Comparison of ENCODE assay signal across 9 mouse cellular contexts in the genomic region with DNA sequence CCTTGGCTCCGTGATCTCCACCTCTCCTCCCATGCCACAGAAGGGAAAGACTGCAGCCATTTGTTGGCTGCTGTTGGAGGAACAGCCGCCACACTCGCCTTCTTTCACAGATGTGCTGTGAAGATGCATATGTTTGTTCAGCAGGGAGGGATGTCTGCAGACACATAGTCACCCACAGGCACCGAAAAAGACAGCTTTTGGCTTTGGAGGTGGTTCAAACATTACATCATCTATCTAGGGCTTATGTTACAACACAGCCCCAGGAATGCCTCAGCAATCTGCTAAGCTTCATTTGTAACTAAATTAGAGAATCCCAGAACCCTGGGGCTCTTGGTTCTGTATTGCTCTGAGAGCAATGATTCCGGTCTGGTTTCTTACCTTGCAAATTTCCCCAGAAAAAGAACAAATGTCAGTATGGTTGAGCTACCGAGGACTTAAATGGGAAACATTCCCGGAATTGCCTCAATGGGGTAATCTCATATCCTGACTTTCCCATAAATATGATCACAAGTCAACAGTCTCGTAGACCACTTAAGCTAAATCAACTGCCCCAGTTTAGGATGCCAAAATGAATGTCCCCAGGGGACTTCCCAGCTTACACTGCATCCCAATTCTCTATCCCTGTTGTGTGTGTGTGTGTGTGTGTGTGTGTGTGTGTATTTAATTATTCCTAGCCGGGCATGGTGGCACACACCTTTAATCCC. TPM values are rescaled to one million over a fixed set of nuclear protein-coding genes. Genes with fewer than 3 reads are reported as not detected.
DNase-seq lines count a peak whose midpoint lies in the region; ATAC-seq lines count a peak whose summit lies in the region.
"Had no signal": no experiment of that assay in that cellular context is flagged by ENCODE, and none has a peak within 500 bp of the region (broad histone marks: within the 10 kb centered on the region; RNA-seq: fewer than 3 reads in every experiment).

No protein-coding gene starts in this region.

- no peaks in the 10 kb centered on the region for H3K9me3 ChIP-seq in lung, embryonic 16.5 days (ENCODE audit: control insufficient read depth, low read length)

- no peak for DNase-seq in lung, adult 18-20 months
- DNase-seq in cerebellum, adult 9-11 months = peak; percentile 43
- DNase-seq in layer of hippocampus, adult 18-20 months (ENCODE audit: low spot score in 2 of 2) = peak; percentile 68 to 89
- DNase-seq in skeletal muscle tissue, adult 2 months (ENCODE audit: low read depth, low spot score) = peak; percentile 62
- no peak for DNase-seq in thymus, postnatal 14 days
- DNase-seq in ovary, adult 18-20 months (ENCODE audit: low spot score) = no peak
- no peak for DNase-seq in kidney, adult 8-10 months
- DNase-seq: retina, postnatal 1 day had no signal

- no peak overlapping the region for H3K4me2 ChIP-seq in lung, embryonic 16.5 days (ENCODE audit: low read depth, low read length)

- WGBS in lung, embryonic 16.5 days = 52% methylated on average over 9 of the region's 9 CpGs

- no peaks in the 10 kb centered on the region for H3K27me3 ChIP-seq in lung, embryonic 16.5 days (ENCODE audit: control insufficient read depth, insufficient read depth, low read depth, low read length)

- ATAC-seq in lung, embryonic 16.5 days (ENCODE audit: low read depth) = peak; percentile 75

- no peak overlapping the region for H3K9ac ChIP-seq in lung, embryonic 16.5 days (ENCODE audit: low read length)

- H3K4me1 ChIP-seq in lung, embryonic 16.5 days (replicated peaks; ENCODE audit: control insufficient read depth, insufficient read depth, low read length) = peaks cover 5% of the 10 kb centered on the region

- H3K36me3 ChIP-seq in lung, embryonic 16.5 days (ENCODE audit: control insufficient read depth, insufficient read depth, low read length) = peaks cover 2% of the 10 kb centered on the region; the same call in 1 of the 2 replicates

- H3K4me3 ChIP-seq in lung, embryonic 16.5 days (ENCODE audit: low read length) = no peak overlapping the region

- no peak overlapping the region for H3K27ac ChIP-seq in lung, embryonic 16.5 days (ENCODE audit: low read length)

RNA-seq across cellular contexts. Expression of a gene that starts 5.5 kb away (rescaled TPM):
- polyA plus RNA-seq in lung, embryonic 16.5 days (2015; fragmentation: Nextera tagmentation; extraction: Ambion mirVana) = 71.8 and 76.1 TPM in 2 replicates
- 1 to 10 TPM; 1.7 to 2.8 TPM for total RNA-seq in layer of hippocampus, adult 18-20 months (2021)

Comparison
In these comparisons a context has a peak if more than half of its experiments do, and no peak if none do; other contexts are left out.
1. DNase-seq: peak in cerebellum, adult 9-11 months (single experiment), layer of hippocampus, adult 18-20 months (2 of 2) and skeletal muscle tissue, adult 2 months (single experiment); none in lung, adult 18-20 months (0 of 2), thymus, postnatal 14 days (single experiment), ovary, adult 18-20 months (single experiment) and kidney, adult 8-10 months (0 of 2).